Mouse (Mus musculus) MEL (cell line): ENCODE results near the gene Zkscan1. TPM values are rescaled to one million over a fixed set of nuclear protein-coding genes. Genes with fewer than 3 reads are reported as not detected.

Experiments used
- DNase-seq: peaks from one replicate; pipeline ENCODE4 v3.0.0; 2011; ENCODE audit warnings: low read depth, low spot score
- H3K27ac ChIP-seq: 2 replicates; pipeline ENCODE4 v1.5.1; 2012; ENCODE audit warnings: low read depth, mild to moderate bottlenecking, control low read depth, low read length, moderate library complexity; ENCODE audit not compliant: control insufficient read depth
- H3K27me3 ChIP-seq, 2 experiments: fragments of 150-350 bp in 1 of 2; sonication (generic) in 1 of 2; 2 replicates each; pipeline ENCODE4 v1.6.1; 2012; ENCODE audit warnings: low read length in 2 of 2, mild to moderate bottlenecking in 2 of 2, improper control_type of control experiment in 1 of 2, moderate library complexity in 1 of 2; ENCODE audit not compliant: insufficient read depth in 2 of 2, control insufficient read depth in 1 of 2
- H3K36me3 ChIP-seq, 2 experiments: 2 replicates each; pipeline ENCODE4 v1.6.1; 2012 to 2014; ENCODE audit warnings: low read length in 2 of 2, improper control_type of control experiment in 1 of 2, inconsistent platforms in 1 of 2, mild to moderate bottlenecking in 1 of 2; ENCODE audit not compliant: insufficient read depth in 2 of 2, control insufficient read depth in 1 of 2
- H3K4me1 ChIP-seq, 2 experiments: fragments of 150-350 bp in 1 of 2; sonication (generic) in 1 of 2; 2 replicates each; pipeline ENCODE4 v1.6.1; 2012; ENCODE audit warnings: low read length in 2 of 2, improper control_type of control experiment in 1 of 2, mild to moderate bottlenecking in 1 of 2; ENCODE audit not compliant: insufficient read depth in 2 of 2, control insufficient read depth in 1 of 2
- H3K4me3 ChIP-seq, 2 experiments: fragments of 150-350 bp in 1 of 2; sonication (generic) in 1 of 2; 2 replicates each; pipeline ENCODE4 v1.5.1; 2012; ENCODE audit warnings: low read depth in 2 of 2, low read length in 2 of 2, mild to moderate bottlenecking in 2 of 2, moderate library complexity in 2 of 2, control low read depth in 1 of 2, improper control_type of control experiment in 1 of 2; ENCODE audit not compliant: control insufficient read depth in 1 of 2, insufficient read depth in 1 of 2
- H3K79me2 ChIP-seq: 2 replicates; pipeline ENCODE4 v1.6.1; 2012; ENCODE audit warnings: mild to moderate bottlenecking, low read length, moderate library complexity; ENCODE audit not compliant: control insufficient read depth, poor library complexity, insufficient read depth
- H3K9ac ChIP-seq: 2 replicates; pipeline ENCODE4 v1.6.1; 2012; ENCODE audit warnings: low read depth, mild to moderate bottlenecking, control low read depth, low read length, moderate library complexity; ENCODE audit not compliant: control insufficient read depth, poor library complexity, severe bottlenecking
- H3K9me3 ChIP-seq: fragments of 150-350 bp; sonication (generic); replicated peaks from 2 replicates; pipeline ENCODE4 v1.6.1; 2012; ENCODE audit warnings: mild to moderate bottlenecking, low read length, improper control_type of control experiment, moderate library complexity; ENCODE audit not compliant: insufficient read depth
- BHLHE40 ChIP-seq: IDR thresholded peaks from 2 replicates; pipeline ENCODE4 v1.6.1; 2012; ENCODE audit warnings: low read depth, mild to moderate bottlenecking, inconsistent platforms, low read length, improper control_type of control experiment, borderline replicate concordance
- CHD2 ChIP-seq: IDR thresholded peaks from 2 replicates; pipeline ENCODE4 v1.6.1; 2011; ENCODE audit warnings: low read length, improper control_type of control experiment
- CTCF ChIP-seq, 3 experiments: IDR thresholded peaks in 2 of 3; conservative IDR thresholded peaks in 1 of 3; 2 replicates each; pipeline ENCODE4 v1.5.1; 2011 to 2012; ENCODE audit warnings: low read length in 3 of 3, low read depth in 2 of 3, mild to moderate bottlenecking in 2 of 3, improper control_type of control experiment in 1 of 3, inconsistent platforms in 1 of 3, mixed read lengths in 1 of 3, moderate library complexity in 1 of 3; ENCODE audit not compliant: control insufficient read depth in 1 of 3, insufficient read depth in 1 of 3, poor library complexity in 1 of 3, severe bottlenecking in 1 of 3
- E2F4 ChIP-seq: IDR thresholded peaks from 2 replicates; pipeline ENCODE4 v1.6.1; 2011; ENCODE audit warnings: low read depth, low read length, improper control_type of control experiment, borderline replicate concordance
- ETS1 ChIP-seq: IDR thresholded peaks from 2 replicates; pipeline ENCODE4 v1.6.1; 2012; ENCODE audit warnings: low read depth, mild to moderate bottlenecking, inconsistent platforms, low read length, improper control_type of control experiment, moderate library complexity
- GATA1 ChIP-seq: IDR thresholded peaks from 2 replicates; pipeline ENCODE4 v1.6.1; 2011; ENCODE audit warnings: low read depth, low read length, improper control_type of control experiment
- JUND ChIP-seq: IDR thresholded peaks from 2 replicates; pipeline ENCODE4 v1.6.1; 2011; ENCODE audit warnings: low read depth, mild to moderate bottlenecking, improper control_type of control experiment, low read length
- MAZ ChIP-seq: IDR thresholded peaks from 2 replicates; pipeline ENCODE4 v1.6.1; 2012; ENCODE audit warnings: low read depth, mild to moderate bottlenecking, inconsistent platforms, low read length, improper control_type of control experiment
- MEF2A ChIP-seq: IDR thresholded peaks from 2 replicates; pipeline ENCODE4 v1.6.1; 2014; ENCODE audit warnings: low read depth, mild to moderate bottlenecking, inconsistent platforms, low read length, improper control_type of control experiment; ENCODE audit not compliant: poor library complexity, insufficient replicate concordance, severe bottlenecking; ENCODE audit errors: extremely low read depth
- MXI1 ChIP-seq: IDR thresholded peaks from 2 replicates; pipeline ENCODE4 v1.6.1; 2011; ENCODE audit warnings: mild to moderate bottlenecking, low read depth, low read length, improper control_type of control experiment
- MYB ChIP-seq: IDR thresholded peaks from 2 replicates; pipeline ENCODE4 v1.6.1; 2011; ENCODE audit warnings: mild to moderate bottlenecking, low read depth, low read length, improper control_type of control experiment
- MYC ChIP-seq: IDR thresholded peaks from 2 replicates; pipeline ENCODE4 v1.6.1; 2011; ENCODE audit warnings: low read depth, mild to moderate bottlenecking, low read length, improper control_type of control experiment, moderate library complexity
- POLR2AphosphoS2 ChIP-seq: IDR thresholded peaks from 2 replicates; pipeline ENCODE4 v1.6.1; 2011; ENCODE audit warnings: low read length, improper control_type of control experiment
- POLR2AphosphoS5 ChIP-seq: IDR thresholded peaks from 2 replicates; pipeline ENCODE4 v1.6.1; 2012; ENCODE audit warnings: low read depth, borderline replicate concordance, mild to moderate bottlenecking, inconsistent platforms, low read length, moderate library complexity, mixed read lengths
- RAD21 ChIP-seq: IDR thresholded peaks from 2 replicates; pipeline ENCODE4 v1.6.1; 2011; ENCODE audit warnings: mild to moderate bottlenecking, low read depth, low read length, improper control_type of control experiment
- RCOR1 ChIP-seq: IDR thresholded peaks from 2 replicates; pipeline ENCODE4 v1.6.1; 2012; ENCODE audit warnings: low read depth, mild to moderate bottlenecking, inconsistent platforms, low read length, improper control_type of control experiment
- SIN3A ChIP-seq: IDR thresholded peaks from 2 replicates; pipeline ENCODE4 v1.6.1; 2012; ENCODE audit warnings: low read length, improper control_type of control experiment, inconsistent platforms
- SMC3 ChIP-seq: IDR thresholded peaks from 2 replicates; pipeline ENCODE4 v1.6.1; 2011; ENCODE audit warnings: low read depth, low read length, improper control_type of control experiment
- TAL1 ChIP-seq: IDR thresholded peaks from 2 replicates; pipeline ENCODE4 v1.6.1; 2012; ENCODE audit warnings: mild to moderate bottlenecking, inconsistent platforms, low read length, moderate library complexity, mixed read lengths
- TBP ChIP-seq: IDR thresholded peaks from 2 replicates; pipeline ENCODE4 v1.8.0; 2011; ENCODE audit warnings: low read depth, low read length, improper control_type of control experiment
- UBTF ChIP-seq: IDR thresholded peaks from 2 replicates; pipeline ENCODE4 v1.6.1; 2012; ENCODE audit warnings: low read depth, mild to moderate bottlenecking, inconsistent platforms, low read length, improper control_type of control experiment, moderate library complexity, borderline replicate concordance; ENCODE audit not compliant: insufficient read depth
- USF1 ChIP-seq: IDR thresholded peaks from 2 replicates; pipeline ENCODE4 v1.6.1; 2014; ENCODE audit warnings: low read depth, mild to moderate bottlenecking, inconsistent platforms, low read length, improper control_type of control experiment, moderate library complexity
- USF2 ChIP-seq, 2 experiments: IDR thresholded peaks; 2 replicates each; pipeline ENCODE4 v1.6.1; 2011 to 2012; ENCODE audit warnings: improper control_type of control experiment in 2 of 2, low read length in 2 of 2, borderline replicate concordance in 1 of 2, inconsistent platforms in 1 of 2, low read depth in 1 of 2, mild to moderate bottlenecking in 1 of 2; ENCODE audit not compliant: insufficient read depth in 1 of 2
- ZKSCAN1 ChIP-seq: IDR thresholded peaks from 2 replicates; pipeline ENCODE4 v1.6.1; 2012; ENCODE audit warnings: low read depth, mild to moderate bottlenecking, inconsistent platforms, low read length, improper control_type of control experiment, moderate library complexity
- ZMIZ1 ChIP-seq: IDR thresholded peaks from 2 replicates; pipeline ENCODE4 v1.6.1; 2012; ENCODE audit warnings: low read depth, mild to moderate bottlenecking, inconsistent platforms, low read length, improper control_type of control experiment, moderate library complexity
- polyA plus RNA-seq, 2 experiments: library from polyadenylated mRNA; stranded (reverse) in 1 of 2; unstranded in 1 of 2; fragments of >175 nt in 1 of 2; fragments of >200 nt in 1 of 2; gene quantifications; 2 replicates each; pipeline versions ENCODE4 v1.2.1 to v1.2.4; 2012; ENCODE audit warnings: low replicate concordance in 2 of 2, low read depth in 1 of 2; ENCODE audit not compliant: insufficient read length in 2 of 2, insufficient read depth in 1 of 2, missing spikeins in 1 of 2
- total RNA-seq: library from RNA; depleted of rRNA; stranded (reverse); fragments of 300-350 nt; gene quantifications from 2 replicates; pipeline ENCODE4 v1.2.3, GENCODE M21; 2012

Zkscan1 gene
- total and polyA plus RNA-seq, 3 experiments, result 10.6 to 51.7 (median 13.4) TPM

- Histone ChIP-seq H3K36me3 (no peaks in the 10 kb centered on the region), H3K79me2 (no peaks in the 10 kb centered on the region), H3K4me1 (no peaks in the 10 kb centered on the region), H3K9ac (no peak overlapping the region), H3K27ac (no peak overlapping the region), H3K9me3 (no peaks in the 10 kb centered on the region), H3K27me3 (no peaks in the 10 kb centered on the region; a peak in 1 of 4 replicates), H3K4me3 (no peak overlapping the region)
- TF ChIP-seq USF2 (IDR thresholded peaks at IDR 0.05; ENCODE audit: borderline replicate concordance in 1 of 2, insufficient read depth in 1 of 2, low read depth in 1 of 2, low read length in 2 of 2), result no peak
- TF ChIP-seq TAL1, result no peak
- TF ChIP-seq CTCF (IDR thresholded peaks at IDR 0.05 in 2 of 3, conservative IDR thresholded peaks at IDR 0.05 in 1 of 3; ENCODE audit: control insufficient read depth in 1 of 3, insufficient read depth in 1 of 3, low read depth in 2 of 3, low read length in 3 of 3, poor library complexity in 1 of 3, severe bottlenecking in 1 of 3), result no peak
- TF ChIP-seq ZKSCAN1, result no peak
- no peak for TF ChIP-seq MAZ
- no peak for TF ChIP-seq SIN3A
- no peak for TF ChIP-seq MYC
- TF ChIP-seq MEF2A, result no peak
- TF ChIP-seq CHD2, result no peak
- TF ChIP-seq JUND, result no peak
- TF ChIP-seq GATA1, result no peak
- no peak for TF ChIP-seq ETS1
- no peak for DNase-seq
Measured at GRCm38 (mm10) chr5:138076148-138076547, 8.7 kb upstream of the Zkscan1 start.

GRCm38 (mm10) chr5:138080456-138080855 lies 4.4 kb upstream of the Zkscan1 start:
- DNase-seq, result no peak

More at GRCm38 (mm10) chr5:138080456-138080855, 4.4 kb upstream of the Zkscan1 start:
- no peak overlapping the region for H3K9ac ChIP-seq
- peaks cover 0 to 2% of the 10 kb centered on the region in 2 experiments; a peak in 1 of 4 replicates for H3K27me3 ChIP-seq
- H3K27ac ChIP-seq, result no peak overlapping the region
- no peak overlapping the region for H3K4me3 ChIP-seq
- TF ChIP-seq RCOR1 (no peak), SMC3 (no peak), USF1 (no peak), UBTF (no peak), CTCF (IDR thresholded peaks at IDR 0.05 in 2 of 3, conservative IDR thresholded peaks at IDR 0.05 in 1 of 3; ENCODE audit: control insufficient read depth in 1 of 3, insufficient read depth in 1 of 3, low read depth in 2 of 3, low read length in 3 of 3, poor library complexity in 1 of 3, severe bottlenecking in 1 of 3) (no peak), ZMIZ1 (no peak), POLR2AphosphoS5 (no peak), E2F4 (no peak), MEF2A (no peak), USF2 (IDR thresholded peaks at IDR 0.05; ENCODE audit: borderline replicate concordance in 1 of 2, insufficient read depth in 1 of 2, low read depth in 1 of 2, low read length in 2 of 2) (no peak), ZKSCAN1 (no peak), SIN3A (no peak), BHLHE40 (no peak), ETS1 (no peak), MYB (no peak), TBP (no peak), RAD21 (no peak), MXI1 (no peak), MYC (no peak), POLR2AphosphoS2 (no peak)
- H3K4me1 ChIP-seq, result peaks cover 0 to 2% of the 10 kb centered on the region in 2 experiments; a peak in 1 of 4 replicates
- H3K79me2 ChIP-seq, result peaks cover 6% of the 10 kb centered on the region
- H3K36me3 ChIP-seq, result peaks cover 0 to 4% of the 10 kb centered on the region in 2 experiments; a peak in 2 of 4 replicates
- H3K9me3 ChIP-seq, result no peaks in the 10 kb centered on the region
